Mouse (Mus musculus): ENCODE data around the gene 4930519P11Rik.

The 4930519P11Rik gene

GRCm38 (mm10) chr2:154580586-154580985 is 32.7 kb downstream of the 4930519P11Rik start:
- no peak for DNase-seq

DNA sequence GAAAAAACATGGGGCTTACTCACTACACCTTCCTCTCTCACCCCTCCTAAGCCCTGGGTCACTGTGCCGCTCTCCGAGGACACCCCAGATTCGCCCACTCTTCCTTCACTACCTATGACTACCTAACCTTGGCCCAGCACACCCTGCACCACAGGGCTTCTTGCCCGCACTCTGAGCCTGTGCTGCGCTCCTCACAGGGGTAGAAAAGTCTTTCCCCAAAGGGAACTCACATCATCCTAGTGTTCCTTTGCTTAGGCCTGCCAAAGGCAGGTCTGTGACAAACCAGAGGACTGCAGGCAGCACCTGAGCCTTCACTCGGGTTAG is 35.5 kb downstream of the 4930519P11Rik start:
- DNase-seq: no peak

DNA sequence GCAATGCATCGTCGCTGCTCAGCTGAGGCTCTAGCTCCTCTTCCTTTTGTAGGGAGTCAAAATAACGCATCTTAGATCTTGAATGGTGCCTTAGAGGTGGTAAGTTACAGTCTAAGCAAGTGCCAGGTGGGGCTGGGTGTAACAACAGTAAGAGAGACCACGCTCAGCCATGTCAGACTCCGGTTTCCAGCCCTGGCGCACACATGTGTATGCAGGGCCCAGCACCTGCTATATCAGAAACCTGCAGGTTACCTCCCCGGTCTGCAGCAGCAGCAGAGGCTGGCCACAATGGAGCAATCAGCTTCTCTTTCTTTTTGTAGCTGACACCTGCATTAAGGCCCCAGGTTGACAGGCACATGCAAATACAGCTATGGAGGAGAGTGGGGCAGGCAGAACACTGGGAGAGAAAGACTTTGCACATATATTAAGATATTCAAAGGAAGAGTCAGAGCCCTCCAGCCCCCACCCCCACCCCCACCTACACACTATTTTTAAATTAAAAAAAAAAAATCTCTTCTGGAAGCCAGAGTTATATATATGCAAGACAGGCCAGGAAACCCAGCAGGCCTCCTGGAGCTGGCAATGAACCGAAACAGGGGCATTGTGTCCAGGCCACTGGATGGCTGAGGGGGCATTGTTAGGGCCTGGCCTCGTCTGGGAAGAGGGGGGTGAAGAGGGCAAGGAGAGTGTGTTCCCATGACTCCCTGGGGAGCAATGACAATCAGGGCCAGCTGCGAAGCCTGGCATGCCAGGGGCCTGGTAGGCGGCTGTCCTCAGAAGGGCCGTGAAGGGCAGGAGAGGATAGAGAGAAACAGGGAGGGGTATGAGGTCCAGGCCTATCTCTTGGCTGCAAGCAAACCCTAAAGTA is 36.1 kb downstream of the 4930519P11Rik start:
- DNase-seq: no peak

DNA sequence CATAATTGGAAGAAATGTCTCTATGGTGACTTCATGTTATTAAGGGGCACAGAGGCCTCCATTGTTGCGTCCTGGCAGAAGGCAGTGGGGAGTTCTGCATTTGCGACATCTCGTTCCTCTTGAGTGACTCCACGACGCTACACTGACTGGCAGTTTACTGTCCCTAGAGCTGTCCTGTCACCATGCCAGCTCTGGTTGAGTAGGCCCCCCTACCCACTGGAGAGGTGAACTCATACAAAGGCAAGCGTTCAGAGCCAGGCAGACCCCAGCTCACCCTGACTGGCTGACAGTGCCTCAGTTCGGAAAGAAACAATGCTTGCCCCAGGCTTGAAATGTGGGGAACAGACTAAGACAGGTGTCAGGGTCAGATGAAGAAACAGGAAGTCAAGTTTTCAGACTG is 39.0 kb downstream of the 4930519P11Rik start:
- no peak for DNase-seq

GRCm38 (mm10) chr2:154572996-154573395 is 40.2 kb downstream of the 4930519P11Rik start:
- no peak for DNase-seq

- DNase-seq: no peak
Observed at GRCm38 (mm10) chr2:154571976-154572375, 41.3 kb downstream of the 4930519P11Rik start.

GRCm38 (mm10) chr2:154571266-154571665 is 42.0 kb downstream of the 4930519P11Rik start:
- DNase-seq: no peak

DNA sequence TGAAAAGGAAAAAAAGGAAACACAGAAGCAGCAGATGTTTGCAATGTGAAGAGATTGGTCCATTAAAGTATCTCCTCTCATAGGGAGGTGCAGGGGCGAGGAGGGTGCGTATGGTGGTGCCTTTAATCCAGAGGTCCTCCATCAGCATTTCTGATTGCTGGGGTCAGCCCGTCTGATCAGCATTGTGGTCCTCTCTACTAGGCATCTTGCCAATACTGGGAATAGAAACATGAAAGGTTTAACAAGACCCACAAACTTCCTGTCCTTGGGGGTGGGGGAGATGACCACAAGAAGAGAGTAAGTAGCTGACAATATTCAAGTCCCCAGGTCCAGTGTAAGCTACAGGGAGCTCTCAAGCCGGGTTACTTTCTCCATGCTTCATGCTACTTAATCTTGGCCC is 42.6 kb downstream of the 4930519P11Rik start:
- DNase-seq: peak; percentile 29

DNA sequence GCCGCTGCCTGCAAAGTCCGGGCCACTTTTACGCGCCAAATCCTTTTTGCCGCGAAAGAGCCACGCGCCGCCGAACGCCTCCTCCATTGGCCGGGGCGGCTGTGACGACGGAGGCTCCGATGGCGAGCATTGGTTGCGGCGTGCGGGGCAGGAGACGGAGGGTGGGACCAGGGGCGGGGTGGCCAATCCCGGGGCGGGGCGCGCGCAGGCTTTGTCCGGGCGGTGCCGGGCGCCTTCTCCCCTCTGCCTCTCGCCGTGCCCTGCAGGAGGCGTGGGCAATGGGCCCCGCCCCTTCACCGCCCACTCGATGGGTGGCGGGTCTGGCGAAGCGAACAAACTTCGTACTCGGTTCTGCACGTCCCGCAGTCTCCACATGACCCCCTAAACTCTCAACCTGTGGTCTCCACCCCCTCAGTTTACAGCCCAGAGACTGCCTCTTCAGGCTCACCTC is 43.4 kb downstream of the 4930519P11Rik start, which contains the start of gene E2f1:
E2f1 (minus strand) TSS at position 57 of the 451 bp plus-strand sequence.
- peak; percentile 84 for DNase-seq

GRCm38 (mm10) chr2:154569071-154569748 is 44.0 kb downstream of the 4930519P11Rik start:
- no peak for DNase-seq

- DNase-seq: no peak
Observed at GRCm38 (mm10) chr2:154568329-154569070, 44.7 kb downstream of the 4930519P11Rik start.

GRCm38 (mm10) chr2:154567766-154568165 is 45.5 kb downstream of the 4930519P11Rik start:
- DNase-seq: no peak

DNA sequence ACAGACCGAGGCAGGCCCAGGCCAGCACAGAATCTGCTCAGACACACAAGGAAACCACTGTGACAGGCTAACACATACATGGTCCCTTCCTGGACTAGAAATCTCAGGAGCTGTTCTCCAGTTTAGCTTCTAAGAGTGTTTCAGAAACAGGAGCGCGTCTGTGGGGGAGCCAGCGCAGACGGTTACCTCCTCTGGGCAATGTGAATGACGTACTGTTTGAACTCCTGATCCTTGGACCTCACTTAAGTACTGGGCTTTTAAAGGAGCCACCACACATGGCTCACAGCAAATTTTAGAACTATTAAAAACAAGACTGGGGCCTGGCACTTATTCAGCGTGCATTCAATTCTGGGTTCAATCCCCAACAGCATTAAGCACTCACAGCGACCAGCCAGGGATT is 46.6 kb downstream of the 4930519P11Rik start:
- DNase-seq: no peak

- DNase-seq: peak; percentile 94
Observed at GRCm38 (mm10) chr2:154565562-154565961, 47.7 kb downstream of the 4930519P11Rik start.

- DNase-seq: no peak
Observed at GRCm38 (mm10) chr2:154563612-154564170, 49.5 kb downstream of the 4930519P11Rik start.
